Mouse (Mus musculus): ENCODE measurements around the gene Pah. TPM values are rescaled to one million over a fixed set of nuclear protein-coding genes. Genes with fewer than 3 reads are reported as not detected.

Gene Pah
- polyA plus RNA-seq, 1 experiment from 2014 or later, result not detected

- Histone ChIP-seq H3K36me3 (no peaks in the 10 kb centered on the region), H3K9ac (no peak overlapping the region), H3K4me2 (replicated peaks) (no peak overlapping the region), H3K4me1 (no peaks in the 10 kb centered on the region), H3K4me3 (no peak overlapping the region), H3K27me3 (no peaks in the 10 kb centered on the region), H3K27ac (no peak overlapping the region), H3K9me3 (replicated peaks) (no peaks in the 10 kb centered on the region)
- WGBS, result 42% methylated on average over 5 of the region's 5 CpGs
- ATAC-seq (ENCODE audit: low FRiP score), result no peak
These were observed 74.9 kb downstream of the Pah start for GRCm38 (mm10) chr10:87596361-87597074.

- Histone ChIP-seq H3K4me1 (no peaks in the 10 kb centered on the region), H3K9ac (no peak overlapping the region), H3K4me2 (replicated peaks) (no peak overlapping the region), H3K36me3 (no peaks in the 10 kb centered on the region), H3K4me3 (no peak overlapping the region), H3K27me3 (no peaks in the 10 kb centered on the region), H3K27ac (no peak overlapping the region), H3K9me3 (replicated peaks) (no peaks in the 10 kb centered on the region)
- WGBS, result 57% methylated on average over 9 of the region's 9 CpGs
- no peak for ATAC-seq (ENCODE audit: low FRiP score)
These were observed 75.6 kb downstream of the Pah start for GRCm38 (mm10) chr10:87597075-87597677.

- H3K36me3 ChIP-seq, result no peaks in the 10 kb centered on the region
- H3K27me3 ChIP-seq, result no peaks in the 10 kb centered on the region
- ATAC-seq (ENCODE audit: low FRiP score), result no peak
- no peak overlapping the region for H3K27ac ChIP-seq
- no peaks in the 10 kb centered on the region for H3K9me3 ChIP-seq (replicated peaks)
- H3K4me3 ChIP-seq, result no peak overlapping the region
- H3K9ac ChIP-seq, result no peak overlapping the region
- 76% methylated on average over 1 of the region's 1 CpGs for WGBS
- no peak overlapping the region for H3K4me2 ChIP-seq (replicated peaks)
- no peaks in the 10 kb centered on the region for H3K4me1 ChIP-seq
These were observed 80.6 kb downstream of the Pah start for GRCm38 (mm10) chr10:87602151-87602550.

GRCm38 (mm10) chr10:87625196-87625595, 103.6 kb downstream of the Pah start:
- ATAC-seq (ENCODE audit: low FRiP score), result no peak
- Histone ChIP-seq H3K36me3 (no peaks in the 10 kb centered on the region), H3K4me2 (replicated peaks) (no peak overlapping the region), H3K27ac (no peak overlapping the region), H3K9ac (no peak overlapping the region), H3K4me3 (no peak overlapping the region), H3K27me3 (no peaks in the 10 kb centered on the region), H3K9me3 (replicated peaks) (no peaks in the 10 kb centered on the region), H3K4me1 (no peaks in the 10 kb centered on the region)
- 85% methylated on average over 1 of the region's 1 CpGs for WGBS

Other genes with a start within 250 kb of the Pah start
- 46.1 and 49.1 TPM in 2 replicates for gene Ascl1, start 28.1 kb upstream of the Pah start, polyA plus RNA-seq (2016; fragmentation: Nextera tagmentation; extraction: Ambion mirVana)

Data from hindbrain, embryonic 12.5 days (tissue).